Mouse (Mus musculus) lung, postnatal 14 days (tissue): ENCODE measurements around the gene Gtf3c4.

Source experiments
- DNase-seq: peaks from one replicate; pipeline ENCODE4 v3.0.0; 2021

Gene Gtf3c4

DNA sequence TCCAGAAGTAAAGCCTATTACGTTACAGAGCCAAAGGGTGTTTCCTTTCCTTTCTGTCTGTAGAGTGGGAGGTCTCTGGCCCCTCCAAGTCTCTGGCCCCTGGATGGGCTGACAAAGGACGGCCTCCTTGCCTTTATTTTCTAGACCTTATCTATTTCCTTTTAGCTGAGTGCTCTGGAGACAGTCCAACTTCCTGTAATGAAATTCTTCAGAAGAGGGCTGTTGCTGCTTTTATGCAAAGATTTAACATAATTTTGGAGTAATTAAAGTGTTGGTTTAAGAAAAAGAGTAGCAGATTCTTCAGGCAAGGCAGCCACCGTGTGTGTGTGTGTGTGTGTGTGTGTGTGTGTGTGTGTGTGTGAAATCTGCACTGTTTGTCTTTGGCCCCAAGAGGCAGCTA, 41.8 kb downstream of the Gtf3c4 start:
- no peak for DNase-seq

DNA sequence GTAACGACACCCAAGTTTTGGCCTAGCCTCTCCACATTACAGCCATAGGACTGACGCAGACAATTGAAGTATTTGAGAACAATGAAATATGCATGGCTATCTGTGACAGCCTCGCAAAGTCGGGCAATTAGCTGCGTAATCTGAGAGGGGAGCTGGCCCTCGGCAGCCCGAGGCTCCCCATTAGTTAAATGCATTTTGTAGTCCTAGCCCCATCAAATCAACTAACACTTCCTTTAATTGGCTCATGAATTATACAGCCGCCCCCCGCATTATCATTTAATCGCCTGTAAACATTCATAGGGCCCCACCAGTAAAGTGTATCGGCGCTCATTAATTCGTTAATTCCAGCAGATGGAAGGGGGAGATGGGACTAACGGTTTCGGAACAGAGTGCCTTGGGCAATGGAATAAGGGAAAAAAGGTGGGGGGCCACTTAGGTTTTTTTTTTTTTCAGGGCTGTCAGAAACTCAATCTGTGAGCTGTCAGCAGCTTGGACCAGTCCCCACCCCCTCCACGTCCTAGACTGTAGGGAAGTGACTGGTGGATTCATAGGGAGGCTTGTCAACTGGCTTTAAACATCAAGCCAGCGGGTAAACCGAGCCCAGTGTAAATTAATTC, 42.6 kb downstream of the Gtf3c4 start:
- DNase-seq = no peak

DNA sequence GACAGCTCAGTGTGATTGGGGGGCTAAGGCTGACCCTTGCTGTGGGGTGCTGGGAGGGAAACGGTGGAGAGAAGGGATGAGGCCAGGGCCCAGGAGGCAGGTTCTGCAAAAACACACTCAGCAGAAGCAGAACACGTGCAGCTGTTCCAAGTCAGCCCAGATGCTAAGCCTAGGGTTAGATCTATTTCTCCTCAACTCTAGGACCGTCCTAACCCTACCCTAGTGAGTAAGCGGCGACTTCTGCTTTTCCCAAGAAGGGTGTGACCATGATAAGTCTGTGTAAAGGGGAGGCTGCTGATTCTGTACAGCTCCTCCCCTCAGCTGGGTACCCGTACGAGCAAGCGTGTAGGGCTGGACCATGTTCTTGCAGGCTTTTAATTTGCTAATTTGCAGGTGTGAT, 43.9 kb downstream of the Gtf3c4 start:
- DNase-seq = no peak

DNA sequence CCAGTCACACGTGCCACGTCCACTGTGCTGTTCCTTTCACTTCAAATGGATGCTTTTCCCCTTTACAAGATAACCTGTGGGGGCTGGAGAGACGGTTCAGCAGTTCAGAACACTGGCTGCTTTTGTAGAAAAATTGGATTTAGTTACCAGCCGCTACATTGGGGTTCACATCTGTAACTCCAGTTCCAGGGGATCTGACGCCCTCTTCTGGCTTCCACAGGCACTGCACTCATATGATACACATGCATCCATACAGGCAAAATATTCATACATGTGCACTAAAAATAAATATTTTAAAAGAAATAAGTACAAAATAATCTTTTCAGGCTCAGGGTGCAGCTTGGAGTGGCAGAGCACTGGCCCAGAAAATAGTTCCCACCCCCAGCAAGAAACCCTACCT, 45.5 kb downstream of the Gtf3c4 start:
- DNase-seq = no peak

DNA sequence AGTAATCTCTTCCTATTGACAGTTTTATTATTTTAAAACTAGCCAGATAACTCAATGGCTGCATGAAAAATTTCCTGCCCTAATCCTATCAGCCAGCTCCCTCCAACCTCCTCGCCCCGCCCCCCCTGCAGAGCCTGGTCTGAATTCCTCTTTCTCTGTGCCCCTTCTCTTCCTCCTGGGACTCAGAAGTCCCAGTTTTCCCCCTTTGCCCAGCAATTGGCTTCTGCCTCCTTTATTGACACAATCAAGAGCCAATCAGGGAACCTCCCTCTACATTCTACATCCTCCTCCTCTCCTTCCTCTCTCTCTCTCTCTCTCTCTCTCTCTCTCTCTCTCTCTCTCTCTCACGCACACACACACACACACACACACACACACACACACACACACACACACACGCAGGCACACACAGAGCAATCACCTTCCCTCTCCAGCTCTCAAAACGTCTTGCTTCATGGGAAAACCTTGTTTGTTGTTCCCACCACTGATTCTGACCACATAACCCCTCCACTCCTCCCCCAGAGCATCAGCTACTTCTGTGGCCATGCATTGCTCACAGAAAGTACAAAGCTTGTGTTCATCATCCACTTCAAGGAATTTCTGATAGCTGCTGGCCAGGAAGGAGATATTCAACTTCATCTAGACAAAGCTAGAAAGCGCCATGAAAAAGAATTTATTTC, 47.1 kb downstream of the Gtf3c4 start:
- peak; percentile 28 for DNase-seq

DNA sequence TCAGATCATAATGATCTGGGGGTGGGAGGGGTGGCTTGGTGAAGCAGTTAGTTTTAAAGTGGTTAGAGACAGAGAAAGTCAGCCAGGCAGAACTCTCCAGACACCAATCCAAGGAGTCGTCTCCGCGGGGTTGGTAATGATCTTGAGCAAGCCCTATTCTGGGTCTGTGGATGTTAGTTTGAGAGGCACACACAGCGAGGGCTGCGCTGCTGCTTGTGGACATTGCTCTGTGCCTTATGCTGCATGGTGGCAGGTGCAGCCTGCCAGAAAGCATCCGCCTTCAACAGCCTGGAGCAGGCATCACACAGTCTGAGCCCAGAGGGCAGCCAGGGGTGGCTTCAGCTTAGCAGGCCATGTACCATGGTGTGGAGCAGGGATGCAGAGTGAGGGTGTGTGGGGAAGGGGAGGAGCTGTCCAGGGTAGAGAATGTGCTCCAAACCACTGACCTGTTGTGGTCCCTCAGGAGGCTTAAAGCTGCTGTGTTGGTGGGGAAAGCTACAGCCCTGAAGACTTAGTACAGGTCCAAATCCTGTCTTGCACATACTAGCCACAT, 53.0 kb downstream of the Gtf3c4 start:
- no peak for DNase-seq

DNA sequence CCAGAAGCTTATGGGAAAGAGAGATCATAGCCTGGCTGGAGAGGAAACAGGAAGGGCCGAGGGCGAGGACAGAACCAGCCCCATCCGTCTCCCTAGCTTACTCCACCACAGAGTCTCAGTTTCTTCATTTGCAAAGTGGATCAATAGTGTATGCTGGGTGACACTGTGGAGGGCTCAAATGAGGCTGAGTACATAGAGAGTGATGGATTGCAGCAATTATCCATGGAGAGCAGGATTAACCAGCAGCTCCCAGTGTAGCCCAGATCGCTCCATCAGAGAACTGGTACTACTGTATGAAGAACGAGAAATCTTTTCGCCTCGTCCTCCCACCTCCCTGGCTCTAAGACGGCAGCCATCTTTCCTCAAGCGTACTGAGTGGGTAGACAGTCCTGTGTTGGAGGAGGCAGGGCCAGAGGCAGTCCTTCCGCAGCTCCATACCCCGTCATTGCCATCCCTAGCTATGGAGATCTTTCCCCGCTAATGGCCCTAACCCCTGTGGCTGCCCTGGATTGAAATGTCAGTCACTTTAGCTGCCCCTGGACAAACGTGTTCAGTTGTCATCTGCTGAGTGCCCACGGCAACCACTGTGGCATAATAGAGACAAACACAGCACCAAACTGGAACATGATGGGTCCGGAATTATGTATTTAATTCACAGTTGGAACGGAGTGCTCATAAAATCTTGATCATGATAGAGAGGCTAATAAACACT, 53.6 kb downstream of the Gtf3c4 start:
- no peak for DNase-seq

DNA sequence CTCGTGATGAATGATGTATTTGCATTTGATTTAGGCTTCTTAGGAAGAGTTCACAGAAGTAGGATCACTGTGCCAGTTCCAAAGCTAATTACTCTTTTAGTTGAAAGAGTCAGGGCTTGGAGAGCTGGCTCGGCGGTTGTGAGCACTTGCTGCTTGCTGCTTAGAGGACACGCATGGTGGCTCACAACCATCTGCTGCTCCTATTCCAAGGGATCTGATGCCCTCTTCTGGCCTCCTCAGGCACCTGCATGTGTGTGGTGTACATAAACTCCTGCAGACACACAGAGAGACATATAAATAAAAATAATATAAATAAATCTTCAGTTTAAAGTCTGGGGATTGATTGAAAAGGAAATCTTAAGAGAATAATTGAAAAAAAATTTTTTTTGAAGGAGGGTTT, 58.9 kb downstream of the Gtf3c4 start:
- no peak for DNase-seq

DNA sequence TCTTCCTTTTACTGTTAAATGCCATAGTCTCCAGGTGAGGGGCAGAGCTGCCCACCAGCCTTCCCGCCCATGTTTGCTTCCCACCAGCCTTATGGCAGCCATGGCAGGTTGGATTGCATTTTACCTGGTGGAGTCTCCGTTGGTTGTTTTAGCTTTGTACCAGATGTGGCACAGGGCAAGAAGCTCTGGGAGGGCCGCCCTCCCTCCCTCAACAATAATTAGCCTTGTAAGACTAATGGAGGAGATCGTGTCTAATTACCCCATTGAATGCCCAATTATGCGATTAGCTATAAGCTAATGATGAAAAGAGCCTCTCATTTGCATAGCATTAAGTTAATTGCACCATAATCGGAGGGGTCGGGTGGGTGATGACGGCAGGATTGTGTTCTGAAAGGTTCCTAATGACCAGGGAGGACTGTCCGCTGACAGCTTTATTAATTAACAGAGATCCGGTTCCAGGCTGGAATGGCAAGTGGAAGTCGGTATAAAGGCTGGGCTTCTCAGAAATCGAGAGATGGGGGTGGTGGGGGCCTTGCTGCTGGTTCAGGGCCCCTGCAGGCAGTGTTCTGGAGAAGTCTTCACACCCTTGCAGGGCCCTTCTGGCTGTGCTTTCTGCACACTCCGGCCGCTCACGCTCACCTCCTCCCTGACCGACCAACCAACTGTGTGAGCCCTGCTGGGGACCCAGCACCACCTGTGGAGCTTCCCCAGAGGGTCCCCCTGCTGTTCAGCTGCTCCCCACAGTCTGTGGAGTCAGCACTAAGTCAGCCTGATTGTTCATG, 60.0 kb downstream of the Gtf3c4 start:
- no peak for DNase-seq

DNA sequence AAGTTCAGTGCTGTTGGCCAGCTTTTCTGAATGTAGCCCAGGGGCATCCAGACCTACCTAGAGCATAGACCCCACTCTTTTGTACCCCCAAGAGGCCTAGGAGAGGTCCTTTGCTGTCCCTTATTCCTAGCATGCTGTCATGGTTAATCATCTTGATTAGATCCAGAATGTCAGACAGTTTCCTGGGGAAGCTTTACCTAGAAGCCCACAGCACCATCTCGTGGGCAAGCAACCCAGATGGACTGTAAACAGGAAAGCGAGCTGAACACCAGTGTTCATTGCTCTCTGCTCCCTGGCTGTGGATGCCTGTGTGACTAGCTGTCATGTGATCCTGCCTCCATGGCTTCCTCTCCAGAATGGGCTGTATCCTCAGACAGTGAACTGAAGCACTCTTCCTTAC, 63.4 kb downstream of the Gtf3c4 start:
- DNase-seq = no peak

DNA sequence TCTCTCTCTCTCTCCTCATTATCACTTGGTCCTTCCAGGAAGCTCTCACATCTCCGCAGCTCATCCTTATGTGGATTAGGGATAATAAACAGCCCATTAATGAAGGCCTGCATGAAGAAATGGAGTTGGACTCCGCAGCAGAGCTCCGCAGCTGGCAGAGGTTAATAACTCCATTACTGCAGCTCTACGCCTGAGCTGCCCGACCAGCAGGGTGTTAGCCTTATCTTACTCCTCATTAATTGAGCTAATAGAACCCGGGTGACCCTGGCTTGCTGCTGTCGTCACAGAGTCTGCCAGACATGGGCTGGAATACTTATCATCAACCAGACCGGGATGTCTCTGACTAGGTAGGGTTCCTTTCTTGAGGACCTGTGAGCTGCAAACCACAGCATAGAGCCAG, 66.1 kb downstream of the Gtf3c4 start:
- DNase-seq = no peak
